Mouse (Mus musculus) layer of hippocampus, adult 18-20 months (tissue): ENCODE measurements around the gene Lacc1. TPM values are rescaled to one million over a fixed set of nuclear protein-coding genes. Genes with fewer than 3 reads are reported as not detected.
"Not testable (repeated sequence)": the region's sequence is repeated elsewhere in the genome, so short reads cannot be mapped to it uniquely, and the experiment has no call there.

Experiments used
- DNase-seq, 2 experiments: peaks; one replicate each; pipeline ENCODE4 v3.0.0; 2022; ENCODE audit warnings: low spot score in 2 of 2
- long read RNA-seq: library from polyadenylated mRNA; stranded (forward); transcript quantifications from one replicate; pipeline ENCODE4 v2.0.0, GENCODE M21; 2021
- total RNA-seq, 2 experiments: library from RNA; stranded (reverse); gene quantifications; 2 replicates each; pipeline ENCODE4 v1.2.3; 2021

Lacc1 gene
- 1 to 10 TPM; 4.6 to 4.8 TPM for total RNA-seq
- long read RNA-seq, partial matches to known transcripts: 0 of 4 reads
- long read RNA-seq, other reads (novel, unspliced or antisense): 2 of 4 reads

DNA sequence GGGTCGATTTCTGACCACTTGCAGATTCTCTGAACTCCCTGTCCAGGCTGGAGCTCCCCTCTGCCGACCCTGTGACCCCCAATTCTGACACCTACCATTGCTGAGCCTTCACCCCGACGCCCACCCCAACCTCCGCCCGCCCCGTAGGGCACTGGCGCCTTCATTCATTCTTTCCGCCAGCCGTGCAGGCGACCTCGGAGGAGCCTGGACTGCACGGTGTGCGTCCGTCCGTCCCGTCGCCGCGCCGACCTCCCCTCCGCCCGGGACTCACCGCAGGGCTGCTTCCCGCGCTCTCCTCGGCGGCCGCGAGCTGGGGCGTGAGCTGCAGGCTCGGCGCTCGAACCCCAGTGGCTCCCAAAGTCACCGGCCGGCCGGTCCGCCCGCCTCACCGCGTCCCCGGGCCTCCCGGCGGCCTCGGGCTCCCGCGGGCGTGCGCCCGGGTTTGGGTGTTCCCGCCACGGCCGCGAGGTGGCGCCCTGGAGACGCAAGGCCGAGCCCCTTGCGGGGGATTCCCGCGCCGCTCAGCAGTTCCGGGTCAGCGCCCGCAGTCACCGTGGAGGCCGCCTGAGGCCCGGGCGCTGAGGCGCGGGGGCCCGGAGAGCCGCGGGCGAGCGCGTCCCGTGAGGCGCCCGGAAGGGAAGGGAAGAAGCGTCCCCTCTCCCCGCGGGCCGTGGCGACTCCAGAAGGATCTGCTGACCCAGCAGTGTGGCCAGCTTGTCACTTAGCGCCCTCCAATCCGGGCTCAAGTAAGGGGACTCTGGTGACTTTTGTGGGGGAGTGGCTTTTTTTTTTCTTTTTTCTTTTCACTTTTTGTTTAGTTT lies at the start of gene Lacc1, which contains the start of gene Ccdc122:
TSS of gene Lacc1 (minus strand) at position 679 of the 821 bp plus-strand sequence.
TSS of gene Ccdc122 (plus strand) at position 547 of the 821 bp plus-strand sequence.
- peak; percentile 41 to 72 for DNase-seq

DNA sequence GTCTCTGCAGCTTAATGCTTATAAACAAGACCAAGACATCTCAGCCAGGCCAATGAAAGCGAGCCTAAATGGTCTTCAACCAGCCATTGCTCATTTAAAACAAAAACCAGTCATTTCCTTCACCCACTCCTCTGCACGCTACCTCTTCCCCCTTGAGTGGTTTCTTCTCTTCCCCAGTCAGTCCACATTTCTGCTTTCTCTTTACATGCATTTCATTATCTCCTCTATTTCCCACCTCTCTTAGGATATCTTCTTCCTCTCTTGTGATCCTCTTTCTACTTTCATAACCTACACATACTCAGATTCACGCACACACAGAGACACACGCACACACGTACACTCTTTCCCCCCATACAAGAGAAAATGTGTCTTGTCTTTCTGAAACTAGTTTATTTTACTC lies 44.5 kb upstream of the Lacc1 start:
- DNase-seq: no peak

DNA sequence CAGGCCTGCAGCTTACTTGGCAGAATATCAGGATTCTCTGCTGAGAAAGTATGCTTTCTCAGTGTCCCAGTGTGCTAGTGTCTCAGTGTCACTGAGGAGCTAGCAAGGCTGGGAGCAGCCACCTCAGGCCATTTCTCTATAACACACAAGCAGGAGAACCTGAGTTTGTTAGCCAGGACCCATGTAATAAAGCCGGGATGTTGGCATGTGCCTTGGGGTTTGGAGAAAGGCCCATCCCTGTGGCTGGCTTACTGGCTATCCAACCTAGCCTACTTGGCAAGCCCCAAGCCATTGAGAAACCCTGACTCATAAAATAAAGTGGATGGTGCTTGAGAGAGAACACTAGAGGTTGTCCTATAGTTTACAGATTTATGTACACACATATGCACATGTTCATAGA lies 32.7 kb upstream of the Lacc1 start:
- no peak for DNase-seq

DNA sequence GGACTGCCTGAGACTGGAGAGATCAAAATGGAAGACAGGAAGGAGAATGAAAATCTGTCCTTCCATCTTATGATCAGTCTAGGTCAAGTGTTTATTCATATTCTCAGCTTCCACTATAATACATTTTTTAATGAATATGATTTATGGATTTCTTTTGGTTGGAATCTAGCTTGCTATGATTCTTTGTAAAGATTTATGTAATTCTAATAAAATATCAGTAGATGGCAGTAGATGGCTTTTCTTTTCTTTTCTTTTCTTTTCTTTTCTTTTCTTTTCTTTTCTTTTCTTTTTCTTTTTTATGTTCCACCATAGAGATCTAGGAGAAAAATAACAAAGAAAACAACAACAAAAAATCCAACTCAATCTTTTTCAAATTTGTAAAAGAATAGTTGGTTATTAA lies 16.6 kb upstream of the Lacc1 start:
- DNase-seq: no peak

DNA sequence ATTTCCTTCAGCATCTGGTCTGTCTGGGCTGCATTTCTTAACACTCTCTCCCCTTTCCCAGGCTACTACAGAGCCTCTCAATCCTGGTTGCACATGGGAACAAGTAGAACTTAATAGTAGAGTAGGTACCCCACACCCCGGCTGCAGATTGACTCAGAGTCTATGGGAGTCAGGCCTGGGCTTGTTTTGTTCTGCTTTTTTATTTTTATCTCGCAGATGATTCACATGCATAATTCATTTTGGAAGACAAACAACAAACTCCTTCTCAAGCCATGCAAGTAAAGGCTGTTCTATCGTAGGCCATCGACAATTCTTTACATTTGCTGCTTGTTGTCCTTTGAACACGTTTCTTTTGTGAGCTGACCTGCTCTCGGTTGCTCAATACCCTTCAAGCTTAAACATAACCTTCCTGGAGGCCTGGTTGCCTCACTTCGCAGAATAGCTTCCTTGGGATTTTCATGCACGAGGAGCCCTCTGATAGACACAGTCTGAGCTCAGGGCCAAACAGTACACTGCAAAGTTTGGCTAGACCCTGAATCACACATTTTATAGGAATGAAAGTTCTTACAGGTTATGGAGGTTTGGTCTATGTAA lies 1.2 kb upstream of the Lacc1 start:
- peak in 1 of 2 experiments; percentile 49 for DNase-seq

DNA sequence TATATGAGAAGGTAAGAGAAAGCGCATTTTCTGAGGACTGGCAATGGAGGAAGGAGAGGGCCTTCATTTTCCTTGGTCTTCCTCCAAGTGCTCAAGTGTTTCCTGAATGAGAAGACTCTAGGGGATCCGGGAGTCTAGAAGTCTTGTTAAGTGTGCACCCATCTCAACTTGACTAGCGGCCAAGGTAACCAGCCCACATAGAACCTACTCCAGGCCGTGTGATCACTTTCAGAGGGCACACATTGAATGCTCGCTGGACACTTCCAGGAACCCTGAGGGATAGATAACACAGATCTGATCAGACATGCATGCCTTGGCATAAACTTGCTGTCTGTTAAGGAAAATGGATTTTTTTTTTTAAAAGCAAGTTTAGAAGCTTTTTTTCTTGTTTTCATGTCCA lies 626 bp upstream of the Lacc1 start:
- no peak for DNase-seq

DNA sequence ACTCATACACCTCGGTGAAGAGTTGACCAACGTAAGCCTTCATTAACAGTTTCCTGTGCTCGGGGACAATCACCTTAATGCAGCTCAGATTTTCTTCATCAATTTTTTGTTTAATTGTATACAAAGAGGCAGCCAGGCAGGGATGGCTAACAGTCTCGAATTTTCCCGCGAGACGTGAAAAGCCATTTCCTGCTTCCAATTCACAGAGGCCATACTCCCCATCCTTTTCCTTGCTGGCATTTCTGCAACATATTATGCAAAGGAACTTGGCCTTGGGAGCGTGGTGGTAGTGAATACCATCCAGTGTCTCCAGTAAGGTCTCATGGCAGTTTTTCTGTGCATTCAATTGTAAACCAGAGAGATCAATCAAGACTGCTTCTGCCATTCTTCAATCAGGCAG lies 1.7 kb downstream of the Lacc1 start:
- no peak for DNase-seq

DNA sequence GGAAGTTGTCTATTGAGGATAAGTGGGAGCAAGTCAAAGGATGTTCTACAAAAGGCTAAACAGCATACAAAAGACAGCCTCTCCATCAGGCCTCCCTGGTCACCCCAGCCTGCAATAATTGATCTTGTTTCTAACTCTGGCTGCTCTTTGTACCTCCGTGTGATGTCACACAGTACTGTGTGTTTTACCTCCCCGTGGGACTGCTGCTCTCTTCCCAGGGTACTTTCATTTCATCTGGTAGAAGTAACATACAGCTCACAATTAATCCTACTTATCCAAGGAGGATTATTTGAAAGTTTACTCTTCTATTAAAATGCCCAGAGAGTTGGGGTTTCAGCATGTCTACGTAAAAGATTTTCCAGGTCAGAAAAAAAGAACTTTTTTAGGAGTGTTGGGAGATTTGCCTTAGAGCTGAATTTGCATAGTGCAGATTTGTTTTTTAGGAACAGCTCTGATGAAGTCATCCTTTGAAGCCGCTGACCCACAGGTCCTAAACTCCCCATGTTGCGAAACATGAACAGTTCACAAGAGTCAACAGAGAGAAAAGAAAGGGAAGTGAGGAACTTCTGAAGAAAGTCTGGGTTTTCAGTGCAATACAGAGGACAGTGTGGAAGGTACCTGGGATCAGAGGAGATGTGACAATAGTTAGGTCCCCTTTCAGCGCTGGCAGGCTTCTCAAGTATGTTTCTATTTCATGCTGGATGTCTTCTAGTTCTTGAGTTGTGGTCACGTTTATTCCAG lies 2.4 kb downstream of the Lacc1 start:
- no peak for DNase-seq

DNA sequence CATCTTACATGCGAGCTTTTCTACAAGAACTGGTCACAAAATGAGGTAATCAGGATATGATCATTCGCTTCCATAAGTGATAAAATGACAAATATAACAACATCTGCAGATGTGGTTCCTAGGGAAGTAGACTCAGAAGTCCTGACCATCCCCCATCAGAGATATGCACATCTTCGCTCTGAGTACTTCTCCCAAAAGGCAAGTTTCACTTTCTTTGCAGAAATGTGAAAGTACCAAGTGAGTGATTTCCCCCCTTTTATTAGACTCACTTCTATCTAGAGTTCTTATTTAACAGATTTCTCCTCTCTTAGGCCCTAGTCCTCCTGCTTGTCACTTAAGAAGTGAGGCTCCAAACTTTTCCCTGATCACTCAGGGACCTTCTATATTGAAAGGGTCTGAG lies 3.3 kb downstream of the Lacc1 start:
- no peak for DNase-seq

DNA sequence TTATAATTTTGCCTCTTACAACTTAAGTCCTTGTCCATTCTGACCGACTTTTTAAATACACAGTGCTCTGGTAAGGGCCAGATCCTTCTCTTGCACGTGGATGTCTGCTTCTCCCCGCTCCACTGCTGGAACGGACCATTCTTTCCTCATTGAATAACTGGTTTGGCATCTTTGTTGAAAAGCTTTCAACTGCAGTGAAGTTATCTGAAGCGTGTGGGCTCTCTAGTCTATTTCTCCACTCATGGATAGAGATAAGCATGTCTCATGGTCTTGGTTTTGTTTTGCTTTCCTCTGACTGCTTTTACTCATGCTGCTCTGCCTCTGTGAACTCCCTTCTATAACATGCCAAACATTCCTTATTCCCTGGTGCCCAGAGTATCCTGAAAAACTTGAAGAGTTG lies 4.3 kb downstream of the Lacc1 start:
- DNase-seq: no peak

DNA sequence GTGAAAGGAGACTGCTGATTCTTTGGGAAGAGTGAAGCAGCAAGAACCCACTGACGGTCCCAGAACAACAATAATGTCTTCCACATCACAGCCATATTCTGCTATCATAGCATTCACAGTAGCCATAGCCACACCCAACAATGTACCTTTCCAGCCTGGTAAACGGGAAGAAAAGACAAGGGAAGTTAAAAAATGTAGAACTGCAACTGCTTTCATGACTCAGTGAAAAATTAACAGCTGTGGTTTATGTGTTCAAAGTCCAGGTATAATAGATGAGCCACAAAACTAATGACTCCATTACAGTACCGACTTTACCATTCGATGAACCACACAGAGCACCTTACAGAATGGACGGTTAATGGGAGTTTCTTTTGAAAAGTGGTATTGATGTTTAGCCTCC lies 5.9 kb downstream of the Lacc1 start:
- DNase-seq: no peak

DNA sequence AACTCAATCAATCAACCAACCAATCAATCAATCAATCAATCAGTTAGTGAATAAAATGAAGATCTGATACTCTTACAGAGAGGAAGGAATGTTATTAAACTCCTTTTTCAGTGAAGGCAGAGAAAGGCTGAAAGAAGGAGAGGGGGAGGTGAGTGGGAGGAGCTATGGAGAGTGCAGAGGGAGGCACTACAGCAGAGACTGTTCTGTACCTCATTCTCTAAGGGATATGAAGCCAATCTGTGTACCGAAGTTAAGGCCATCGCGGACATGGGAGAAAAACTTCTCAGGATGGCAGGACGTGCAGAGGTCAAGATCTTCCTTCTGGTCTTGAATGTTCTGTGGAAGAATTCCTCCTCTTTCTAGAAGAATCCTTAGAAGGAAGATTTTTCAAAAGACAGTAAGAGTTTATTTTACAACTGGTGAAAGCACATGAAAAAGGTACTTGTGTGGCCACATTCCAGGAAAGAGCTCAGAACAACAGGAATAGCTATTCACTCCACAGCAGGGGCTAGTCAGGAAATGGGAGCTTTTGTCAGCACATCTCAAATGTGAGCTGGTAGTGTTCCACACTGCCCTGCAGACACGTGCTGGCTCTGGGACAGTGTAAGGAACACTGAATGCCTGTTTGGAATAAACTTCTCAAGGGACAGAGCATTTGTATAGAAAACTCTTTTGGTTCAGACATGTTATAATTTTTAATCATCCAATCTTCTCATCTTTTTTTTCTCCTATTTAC lies 7.2 kb downstream of the Lacc1 start:
- DNase-seq: no peak

DNA sequence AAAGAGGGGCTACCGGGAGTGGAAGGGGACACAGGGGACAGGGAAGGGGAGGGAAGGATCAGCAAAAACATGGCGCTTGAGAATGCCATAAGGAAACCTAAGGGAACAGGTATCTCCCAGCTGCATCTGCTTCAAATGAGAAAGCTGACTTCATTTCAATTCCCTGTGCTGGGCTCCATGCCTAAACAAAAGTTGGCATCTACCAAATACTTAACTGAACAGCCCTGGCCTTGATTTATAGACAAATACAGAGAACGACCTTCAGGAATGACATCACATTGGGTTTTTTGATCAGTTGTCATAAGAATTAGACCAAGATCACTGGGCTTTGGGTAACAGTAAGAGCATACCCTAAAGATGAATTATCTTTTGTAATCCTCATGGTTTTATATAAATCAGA lies 12.2 kb downstream of the Lacc1 start:
- DNase-seq: no peak

DNA sequence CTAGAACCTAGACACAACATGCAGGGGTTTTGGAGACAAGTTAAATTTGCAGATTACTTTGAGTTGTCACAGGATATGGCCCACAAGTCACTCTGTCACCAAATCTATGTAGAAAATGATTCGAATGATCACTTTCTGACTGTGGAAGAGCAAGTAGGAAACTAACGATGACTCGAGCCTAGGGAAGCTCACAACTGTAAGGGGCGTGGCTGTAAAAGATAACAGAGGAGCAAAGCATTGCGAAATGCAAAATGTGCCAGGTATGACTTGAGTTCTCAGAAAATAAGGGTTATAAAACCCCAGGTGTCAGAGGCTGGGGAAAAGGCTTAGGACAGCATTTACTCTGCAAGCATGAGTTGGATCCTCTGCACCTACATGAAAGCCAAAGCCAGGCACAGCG lies 19.5 kb downstream of the Lacc1 start:
- no peak for DNase-seq

DNA sequence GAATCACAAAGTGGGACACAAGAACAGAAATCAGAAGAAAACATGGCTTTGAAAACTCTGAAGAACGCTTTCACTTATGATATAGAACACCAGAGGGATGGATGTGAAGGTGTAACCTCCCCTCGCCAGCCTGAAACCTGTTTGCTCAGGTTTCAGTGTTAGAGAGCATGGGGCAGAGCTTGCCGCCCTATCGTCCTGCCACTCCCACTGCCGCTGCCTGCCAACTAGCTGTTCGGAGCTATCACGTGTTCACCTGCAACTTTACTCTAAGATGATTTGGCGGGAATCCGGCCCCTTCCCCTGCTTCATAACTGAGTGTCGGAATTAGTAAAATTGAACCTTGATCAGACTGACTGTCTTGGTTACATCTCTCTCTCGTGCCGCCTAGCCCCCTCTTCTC lies 19.9 kb downstream of the Lacc1 start:
- DNase-seq: not testable (repeated sequence)

DNA sequence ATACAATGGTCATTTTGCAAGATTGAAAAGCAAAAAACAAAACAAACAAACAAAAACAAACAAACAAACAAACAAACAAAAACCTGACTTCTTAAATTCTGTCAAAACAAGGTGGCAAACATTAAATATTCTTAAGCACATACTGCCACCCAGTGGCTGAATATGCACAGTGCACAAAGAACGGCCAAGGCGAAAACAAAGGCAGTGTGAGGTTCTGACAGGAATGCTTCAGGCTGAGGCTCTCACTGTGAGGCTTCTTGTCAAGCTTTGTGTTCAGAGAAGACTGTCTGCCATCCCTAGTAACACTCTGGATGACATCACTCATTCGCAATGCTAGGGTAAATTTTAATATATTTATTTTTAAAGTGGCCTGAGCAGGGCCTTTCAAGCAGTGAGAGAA lies 24.9 kb downstream of the Lacc1 start:
- peak; percentile 45 to 90 for DNase-seq

DNA sequence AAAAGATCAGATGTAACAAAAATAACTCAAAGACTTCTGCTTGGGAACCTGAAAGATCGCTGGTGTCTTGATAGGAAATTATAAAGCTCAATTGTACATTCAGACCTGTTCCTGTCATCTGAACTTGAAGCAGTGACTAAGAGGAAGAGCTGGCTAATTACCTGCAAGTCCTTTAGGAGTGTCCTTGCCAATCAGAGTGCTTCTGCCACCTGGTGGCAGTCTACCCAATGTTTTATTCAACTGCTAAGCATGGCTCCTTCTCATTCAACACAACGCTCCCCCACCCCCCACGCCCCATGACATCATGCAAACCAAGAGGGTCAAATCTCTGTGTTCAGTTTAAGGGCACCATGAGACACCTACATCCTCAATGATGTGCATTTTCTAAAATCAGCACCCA lies 28.5 kb downstream of the Lacc1 start:
- peak; percentile 26 to 89 for DNase-seq

DNA sequence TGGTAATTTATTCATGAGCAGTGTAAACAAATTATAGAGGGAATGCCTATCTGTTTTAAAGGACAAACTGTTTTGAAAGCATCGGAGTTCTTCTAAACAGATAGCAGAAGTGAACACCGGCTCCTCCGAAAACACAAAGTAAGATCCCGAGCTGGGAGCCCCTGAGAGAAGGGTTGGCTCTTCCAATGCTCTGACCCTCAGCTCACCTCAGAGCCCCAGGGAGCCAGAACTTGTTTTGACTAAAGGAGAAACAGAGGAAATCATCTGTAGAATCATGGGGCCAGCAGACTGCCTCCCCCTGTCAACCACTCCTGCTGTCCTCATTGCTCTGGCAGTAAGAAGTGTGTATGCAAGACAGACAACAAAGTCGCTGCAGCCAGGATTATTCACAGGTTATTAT lies 31.1 kb downstream of the Lacc1 start:
- DNase-seq: no peak

DNA sequence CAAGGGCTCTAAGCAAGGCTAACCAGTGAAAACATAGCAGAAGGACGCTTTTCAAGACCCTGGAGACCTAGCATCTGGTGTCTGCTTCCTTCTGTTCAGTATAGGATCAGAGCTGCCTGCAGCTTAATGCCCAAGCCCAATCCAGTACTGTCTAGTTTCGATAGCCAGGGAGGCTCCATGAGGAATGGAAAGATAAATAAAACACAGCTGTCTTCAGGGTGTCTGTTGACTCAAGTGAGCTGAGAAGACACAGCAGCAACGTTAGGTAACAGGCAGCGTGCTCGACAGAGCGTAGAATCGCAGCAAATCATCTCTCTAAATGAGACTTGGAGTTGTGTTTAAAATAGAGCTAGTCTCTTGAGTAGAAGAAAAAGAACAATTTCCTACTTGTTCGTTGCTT lies 32.0 kb downstream of the Lacc1 start:
- DNase-seq: no peak

DNA sequence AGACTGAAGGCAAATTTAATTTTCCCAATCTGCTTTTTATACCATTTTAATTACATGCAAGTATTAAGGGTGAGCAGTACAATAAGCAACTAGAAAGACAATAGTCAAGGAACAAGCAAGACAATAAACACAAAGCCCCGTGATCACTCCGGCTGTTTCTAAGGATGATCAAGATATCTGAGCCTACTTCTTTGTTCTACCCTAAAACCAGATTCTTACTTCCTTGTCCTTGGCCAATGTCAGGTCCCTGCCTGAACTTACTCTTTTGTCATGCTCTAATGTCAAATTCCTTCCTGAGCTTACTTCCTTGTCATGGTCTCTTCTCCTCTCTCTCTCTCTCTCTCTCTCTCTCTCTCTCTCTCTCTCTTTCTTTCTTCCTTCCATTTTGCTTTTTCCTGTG lies 46.4 kb downstream of the Lacc1 start:
- DNase-seq: not testable (repeated sequence)

DNA sequence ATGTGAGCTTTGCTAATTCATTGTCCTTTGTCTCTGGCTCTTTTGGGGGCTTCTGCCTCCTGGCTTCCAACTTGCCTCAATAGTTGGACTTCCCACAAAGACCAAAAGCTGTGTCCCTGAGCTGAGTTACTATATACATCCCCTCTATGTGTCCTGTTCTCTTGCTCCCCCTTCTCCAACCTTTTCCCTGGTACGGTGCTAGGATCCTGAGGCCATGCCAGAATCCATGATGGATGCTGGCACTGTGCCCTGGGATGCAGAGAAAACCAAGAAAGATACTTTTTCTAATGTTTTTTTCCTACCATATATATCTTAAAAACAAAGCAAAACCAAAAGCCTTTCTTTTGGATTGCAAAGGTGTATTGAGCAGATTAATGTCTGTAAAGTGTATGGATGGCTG lies 54.9 kb downstream of the Lacc1 start:
- no peak for DNase-seq
